Mouse (Mus musculus): Measurements from ENCODE around the gene Swi5. TPM values are rescaled to one million over a fixed set of nuclear protein-coding genes. Genes with fewer than 3 reads are reported as not detected.
A peak's percentile ranks its signal among the peaks of the same experiment; 100 is the strongest.

Swi5 gene
- total and polyA plus RNA-seq, 3 experiments, result 150 to 488 (median 432) TPM

GRCm38 (mm10) chr2:32312318-32312964, 24.6 kb upstream of the Swi5 start:
- Histone ChIP-seq H3K9me3 (replicated peaks) (no peaks in the 10 kb centered on the region), H3K4me1 (ENCODE audit: insufficient read depth, low read depth, low read length) (peaks cover 17% of the 10 kb centered on the region), H3K27me3 (ENCODE audit: insufficient read depth, low read length) (peaks cover 49% of the 10 kb centered on the region), H3K4me3 (ENCODE audit: low read depth, low read length) (peak overlapping the region; percentile 65; the same call in 1 of the 2 replicates), H3K36me3 (replicated peaks) (peaks cover 29% of the 10 kb centered on the region)
- no peak for TF ChIP-seq CTCF (IDR thresholded peaks at IDR 0.05; ENCODE audit: low read depth, low read length)
- TF ChIP-seq GATA1 (IDR thresholded peaks at IDR 0.05; ENCODE audit: borderline replicate concordance, low read length), result no peak
- no peak for TF ChIP-seq TAL1 (conservative IDR thresholded peaks at IDR 0.05; ENCODE audit: low read depth, low read length)
- TF ChIP-seq GATA2 (IDR thresholded peaks at IDR 0.05; ENCODE audit: borderline replicate concordance, low read depth, low read length), result no peak
- ATAC-seq (ENCODE audit: extremely low read depth, insufficient number of reproducible peaks, low FRiP score, poor library complexity, severe bottlenecking), result no peak
- DNase-seq (ENCODE audit: low spot score), result peak; percentile 69

- no peak for TF ChIP-seq TAL1 (conservative IDR thresholded peaks at IDR 0.05; ENCODE audit: low read depth, low read length)
- TF ChIP-seq GATA1 (IDR thresholded peaks at IDR 0.05; ENCODE audit: borderline replicate concordance, low read length), result no peak
- TF ChIP-seq GATA2 (IDR thresholded peaks at IDR 0.05; ENCODE audit: borderline replicate concordance, low read depth, low read length), result no peak
- TF ChIP-seq CTCF (IDR thresholded peaks at IDR 0.05; ENCODE audit: low read depth, low read length), result no peak
- TF ChIP-seq POLR2AphosphoS5 (IDR thresholded peaks at IDR 0.05; ENCODE audit: insufficient replicate concordance, low read depth, low read length), result no peak
- Histone ChIP-seq H3K4me3 (ENCODE audit: low read depth, low read length) (peak overlapping the region; percentile 65; the same call in 1 of the 2 replicates), H3K4me1 (ENCODE audit: insufficient read depth, low read depth, low read length) (peaks cover 17% of the 10 kb centered on the region), H3K9me3 (replicated peaks) (no peaks in the 10 kb centered on the region), H3K27me3 (ENCODE audit: insufficient read depth, low read length) (peaks cover 41% of the 10 kb centered on the region), H3K36me3 (replicated peaks) (peaks cover 37% of the 10 kb centered on the region)
- DNase-seq (ENCODE audit: low spot score) (no peak), ATAC-seq (ENCODE audit: extremely low read depth, insufficient number of reproducible peaks, low FRiP score, poor library complexity, severe bottlenecking) (no peak)
Observed at GRCm38 (mm10) chr2:32311443-32312317, 23.8 kb upstream of the Swi5 start.

- Histone ChIP-seq H3K4me3 (ENCODE audit: low read depth, low read length) (no peak overlapping the region), H3K4me1 (ENCODE audit: insufficient read depth, low read depth, low read length) (peaks cover 17% of the 10 kb centered on the region), H3K27me3 (ENCODE audit: insufficient read depth, low read length) (peaks cover 33% of the 10 kb centered on the region), H3K36me3 (replicated peaks) (peaks cover 51% of the 10 kb centered on the region), H3K9me3 (replicated peaks) (no peaks in the 10 kb centered on the region)
- DNase-seq (ENCODE audit: low spot score) (no peak), ATAC-seq (ENCODE audit: extremely low read depth, insufficient number of reproducible peaks, low FRiP score, poor library complexity, severe bottlenecking) (no peak)
- TF ChIP-seq GATA2 (IDR thresholded peaks at IDR 0.05; ENCODE audit: borderline replicate concordance, low read depth, low read length) (no peak), CTCF (IDR thresholded peaks at IDR 0.05; ENCODE audit: low read depth, low read length) (no peak), POLR2AphosphoS5 (IDR thresholded peaks at IDR 0.05; ENCODE audit: insufficient replicate concordance, low read depth, low read length) (no peak), GATA1 (IDR thresholded peaks at IDR 0.05; ENCODE audit: borderline replicate concordance, low read length) (no peak), TAL1 (conservative IDR thresholded peaks at IDR 0.05; ENCODE audit: low read depth, low read length) (no peak)
Observed at GRCm38 (mm10) chr2:32310096-32310845, 22.4 kb upstream of the Swi5 start.

GRCm38 (mm10) chr2:32308870-32309568, 21.1 kb upstream of the Swi5 start:
- Histone ChIP-seq H3K9me3 (replicated peaks) (no peaks in the 10 kb centered on the region), H3K36me3 (replicated peaks) (peaks cover 63% of the 10 kb centered on the region), H3K27me3 (ENCODE audit: insufficient read depth, low read length) (peaks cover 25% of the 10 kb centered on the region), H3K4me3 (ENCODE audit: low read depth, low read length) (no peak overlapping the region), H3K4me1 (ENCODE audit: insufficient read depth, low read depth, low read length) (peaks cover 17% of the 10 kb centered on the region)
- no peak for ATAC-seq (ENCODE audit: extremely low read depth, insufficient number of reproducible peaks, low FRiP score, poor library complexity, severe bottlenecking)
- TF ChIP-seq TAL1 (conservative IDR thresholded peaks at IDR 0.05; ENCODE audit: low read depth, low read length) (no peak), CTCF (IDR thresholded peaks at IDR 0.05; ENCODE audit: low read depth, low read length) (no peak), GATA2 (IDR thresholded peaks at IDR 0.05; ENCODE audit: borderline replicate concordance, low read depth, low read length) (no peak), GATA1 (IDR thresholded peaks at IDR 0.05; ENCODE audit: borderline replicate concordance, low read length) (no peak), POLR2AphosphoS5 (IDR thresholded peaks at IDR 0.05; ENCODE audit: insufficient replicate concordance, low read depth, low read length) (no peak)
- no peak for DNase-seq (ENCODE audit: low spot score)

GRCm38 (mm10) chr2:32307941-32308760, 20.3 kb upstream of the Swi5 start:
- Histone ChIP-seq H3K9me3 (replicated peaks) (no peaks in the 10 kb centered on the region), H3K36me3 (replicated peaks) (peaks cover 72% of the 10 kb centered on the region), H3K4me3 (ENCODE audit: low read depth, low read length) (no peak overlapping the region), H3K4me1 (ENCODE audit: insufficient read depth, low read depth, low read length) (peaks cover 17% of the 10 kb centered on the region), H3K27me3 (ENCODE audit: insufficient read depth, low read length) (peaks cover 21% of the 10 kb centered on the region)
- no peak for TF ChIP-seq GATA2 (IDR thresholded peaks at IDR 0.05; ENCODE audit: borderline replicate concordance, low read depth, low read length)
- peak; percentile 84 for TF ChIP-seq CTCF (IDR thresholded peaks at IDR 0.05; ENCODE audit: low read depth, low read length)
- ATAC-seq (ENCODE audit: extremely low read depth, insufficient number of reproducible peaks, low FRiP score, poor library complexity, severe bottlenecking) (no peak), DNase-seq (ENCODE audit: low spot score) (peak; percentile 49)
